Mouse (Mus musculus): ENCODE data around the gene Rere.

Rere gene

GRCm38 (mm10) chr4:150605804-150606203, 324.4 kb downstream of the Rere start:
- ATAC-seq (ENCODE audit: low TSS enrichment): no peak

- peak; percentile 25; the same call in 1 of the 2 replicates for ATAC-seq (ENCODE audit: low TSS enrichment)
These were observed 325.2 kb downstream of the Rere start for GRCm38 (mm10) chr4:150606449-150607161.

DNA sequence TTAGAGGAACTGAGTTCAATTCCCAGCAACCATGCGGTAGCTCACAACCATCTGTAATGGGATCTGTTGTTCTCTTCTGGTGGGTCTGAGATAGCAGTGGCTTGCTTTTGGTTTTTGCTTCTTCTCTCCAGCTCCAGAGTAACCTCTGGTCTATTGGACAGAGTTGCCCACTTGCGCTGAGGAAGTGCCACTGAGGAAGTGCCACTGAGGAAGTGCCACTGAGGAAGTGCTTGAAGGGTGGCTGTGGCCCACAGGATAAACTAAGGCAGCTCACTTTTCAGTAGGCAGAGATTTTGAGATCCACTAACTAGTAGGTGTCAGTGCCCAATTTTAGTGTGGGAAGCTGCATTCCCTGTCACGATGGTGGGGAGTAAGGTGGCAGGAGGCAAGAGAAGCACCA, 327.2 kb downstream of the Rere start:
- no peak for ATAC-seq (ENCODE audit: low TSS enrichment)

DNA sequence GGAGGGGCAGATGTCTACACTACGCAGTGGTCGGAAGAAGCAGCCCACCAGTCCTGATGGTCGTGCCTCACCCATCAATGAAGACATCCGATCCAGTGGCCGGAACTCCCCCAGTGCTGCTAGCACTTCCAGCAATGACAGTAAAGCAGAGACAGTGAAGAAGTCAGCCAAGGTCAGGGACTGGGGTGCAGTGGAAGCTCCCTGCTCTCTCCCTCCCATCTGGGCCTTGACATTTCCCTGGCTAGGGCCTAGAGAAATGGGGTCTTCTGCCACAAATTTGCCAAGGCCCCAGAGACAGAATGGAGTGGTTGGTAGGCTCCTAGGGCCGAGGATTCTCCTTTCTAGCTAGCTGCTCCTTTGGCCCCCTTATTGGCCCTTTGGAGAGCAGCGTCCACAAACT, 332.3 kb downstream of the Rere start:
- ATAC-seq (ENCODE audit: low TSS enrichment): no peak

DNA sequence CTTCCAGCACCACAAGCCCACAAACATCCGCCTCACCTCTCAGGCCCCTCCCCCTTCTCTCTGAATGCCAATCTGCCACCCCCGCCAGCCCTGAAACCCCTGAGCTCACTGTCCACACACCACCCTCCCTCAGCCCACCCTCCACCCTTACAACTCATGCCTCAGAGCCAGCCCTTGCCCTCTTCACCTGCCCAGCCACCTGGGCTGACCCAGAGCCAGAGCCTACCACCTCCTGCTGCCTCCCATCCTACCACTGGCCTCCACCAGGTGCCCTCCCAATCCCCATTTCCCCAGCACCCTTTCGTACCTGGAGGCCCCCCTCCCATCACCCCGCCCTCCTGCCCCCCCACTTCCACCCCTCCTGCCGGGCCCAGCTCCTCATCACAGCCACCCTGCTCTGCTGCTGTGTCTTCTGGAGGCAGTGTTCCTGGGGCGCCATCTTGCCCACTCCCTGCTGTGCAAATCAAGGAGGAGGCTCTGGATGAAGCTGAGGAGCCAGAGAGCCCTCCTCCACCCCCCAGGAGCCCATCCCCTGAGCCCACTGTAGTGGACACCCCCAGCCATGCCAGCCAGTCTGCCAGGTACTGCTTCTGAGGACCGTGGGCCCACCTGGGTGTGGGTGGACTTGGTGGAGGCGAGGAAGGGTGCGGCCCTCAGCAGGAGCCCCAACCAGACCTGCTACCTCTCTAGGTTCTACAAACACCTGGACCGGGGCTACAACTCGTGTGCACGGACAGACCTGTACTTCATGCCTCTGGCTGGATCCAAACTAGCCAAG, 334.0 kb downstream of the Rere start:
- ATAC-seq (ENCODE audit: low TSS enrichment): no peak

- no peak for ATAC-seq (ENCODE audit: low TSS enrichment)
These were observed 334.6 kb downstream of the Rere start for GRCm38 (mm10) chr4:150616029-150616420.

DNA sequence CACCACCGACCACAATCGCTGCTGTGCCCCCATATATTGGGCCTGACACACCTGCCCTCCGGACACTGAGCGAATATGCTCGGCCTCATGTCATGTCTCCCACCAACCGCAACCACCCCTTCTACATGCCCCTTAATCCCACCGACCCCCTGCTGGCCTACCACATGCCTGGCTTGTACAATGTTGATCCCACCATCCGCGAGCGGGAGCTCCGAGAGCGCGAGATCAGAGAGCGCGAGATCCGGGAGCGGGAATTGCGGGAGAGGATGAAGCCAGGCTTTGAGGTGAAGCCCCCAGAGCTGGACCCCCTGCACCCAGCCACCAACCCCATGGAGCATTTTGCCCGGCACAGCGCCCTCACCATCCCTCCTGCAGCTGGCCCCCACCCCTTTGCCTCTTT, 335.4 kb downstream of the Rere start:
- no peak for ATAC-seq (ENCODE audit: low TSS enrichment)

GRCm38 (mm10) chr4:150619011-150619410, 337.6 kb downstream of the Rere start:
- ATAC-seq (ENCODE audit: low TSS enrichment): no peak

DNA sequence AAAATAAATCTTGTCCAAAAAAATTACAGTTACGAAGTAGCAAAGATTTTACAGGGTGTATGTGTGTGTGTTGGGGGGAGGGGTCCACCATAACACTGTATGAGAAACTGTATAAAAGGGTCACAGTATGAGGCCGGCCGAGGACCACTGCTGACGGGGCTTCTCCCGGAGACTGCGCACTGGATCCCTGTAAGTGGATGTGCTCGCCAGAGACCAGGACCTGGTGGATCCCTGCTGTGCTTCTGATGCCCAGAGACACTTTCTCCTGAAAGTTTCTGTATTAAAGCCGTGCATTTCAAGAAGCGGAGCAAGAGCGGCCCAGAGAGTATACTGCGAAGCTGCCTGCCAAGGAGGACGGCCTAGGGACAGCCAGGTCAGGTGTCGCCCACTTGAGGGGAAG, 341.2 kb downstream of the Rere start:
- no peak for ATAC-seq (ENCODE audit: low TSS enrichment)

DNA sequence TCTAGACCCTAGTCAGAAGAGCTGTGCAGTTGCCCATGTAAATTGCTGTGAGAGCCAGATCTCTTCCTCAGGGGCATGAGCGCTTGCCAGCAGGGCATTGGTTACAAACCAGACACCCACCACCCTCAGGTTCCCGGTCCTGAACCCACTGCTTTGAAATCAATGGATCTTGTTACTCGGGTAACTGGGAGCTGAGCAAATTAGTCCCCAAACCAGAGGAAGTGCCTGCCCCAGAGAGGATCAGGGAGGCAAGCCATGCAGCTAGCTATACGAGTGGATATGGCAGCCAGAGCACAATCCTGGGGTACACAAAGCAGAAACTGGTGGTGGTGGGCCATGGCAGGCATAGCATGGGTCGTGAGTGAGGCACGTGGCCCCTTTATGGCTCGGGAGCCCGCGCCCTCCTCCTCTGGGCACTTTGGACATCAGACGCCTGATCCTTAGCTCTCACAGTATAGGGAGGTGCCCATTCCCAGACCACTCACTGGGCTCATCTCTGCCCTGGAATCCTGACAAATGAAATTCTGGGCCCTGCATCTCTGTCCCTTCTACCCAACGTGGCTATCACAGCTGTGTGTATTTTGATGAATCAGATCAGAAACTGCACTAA, 342.9 kb downstream of the Rere start:
- no peak for ATAC-seq (ENCODE audit: low TSS enrichment)

DNA sequence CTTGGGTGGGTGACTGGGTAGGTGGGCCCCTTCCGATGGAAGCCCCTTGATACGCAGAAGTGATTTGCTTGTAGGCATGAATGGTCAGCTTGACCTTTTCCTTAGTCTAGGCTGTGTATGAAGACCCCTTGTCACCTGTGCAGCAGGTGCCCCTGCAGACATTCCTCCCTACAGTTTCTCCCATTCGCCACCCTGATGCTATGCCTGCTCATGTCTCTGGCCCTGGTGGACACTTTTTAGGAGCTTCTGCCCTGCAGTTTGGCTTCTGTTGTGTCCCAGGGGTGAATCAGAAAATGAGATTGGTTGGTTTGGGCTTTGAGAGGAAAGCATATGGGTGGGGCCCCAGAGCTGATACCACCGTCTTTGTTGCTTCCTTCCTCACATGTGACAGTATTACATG, 343.5 kb downstream of the Rere start:
- no peak for ATAC-seq (ENCODE audit: low TSS enrichment)

DNA sequence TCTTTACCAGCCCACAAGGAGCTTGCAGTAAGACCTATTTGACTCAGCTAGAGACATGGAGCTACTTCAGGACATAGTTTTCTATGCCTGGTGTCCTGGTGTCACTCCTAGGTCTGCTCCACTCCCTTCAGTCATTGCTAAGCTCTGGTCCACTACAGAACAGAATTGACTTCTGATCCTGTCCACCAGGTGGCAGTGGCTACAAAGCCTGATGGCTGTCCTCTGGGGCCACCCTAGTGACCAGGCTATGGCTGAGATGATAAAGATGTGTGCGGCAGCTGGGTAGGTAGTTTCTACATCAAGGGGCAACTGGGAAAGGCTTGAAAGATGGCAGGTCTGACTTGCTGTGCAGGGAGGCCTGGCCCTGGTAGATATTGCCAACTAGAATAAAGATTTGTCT, 344.0 kb downstream of the Rere start:
- peak; percentile 50; the same call in 1 of the 2 replicates for ATAC-seq (ENCODE audit: low TSS enrichment)

- ATAC-seq (ENCODE audit: low TSS enrichment): 0 out of 2 replicates have a peak, but pooled peaks have one; percentile 14
These were observed 344.7 kb downstream of the Rere start for GRCm38 (mm10) chr4:150625951-150626732.

DNA sequence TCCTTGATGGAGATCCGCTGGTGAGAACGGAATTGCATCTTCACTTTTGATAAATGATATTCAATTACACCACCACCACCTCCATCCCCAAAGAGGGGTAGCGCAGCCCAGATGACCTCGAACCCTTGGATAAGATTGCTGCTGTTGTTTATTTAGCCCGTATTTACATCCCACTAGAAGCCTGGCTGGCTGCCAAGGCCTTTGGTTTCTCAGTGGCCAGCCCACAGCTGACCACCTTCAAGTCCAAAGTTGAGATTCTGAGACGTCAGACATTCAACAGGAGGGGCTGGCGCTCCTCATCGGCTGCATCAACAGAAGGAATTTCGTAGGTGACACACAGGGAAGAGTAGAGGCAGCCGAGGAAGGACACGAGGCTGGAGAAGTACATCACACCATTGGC, 347.8 kb downstream of the Rere start:
- no peak for ATAC-seq (ENCODE audit: low TSS enrichment)

DNA sequence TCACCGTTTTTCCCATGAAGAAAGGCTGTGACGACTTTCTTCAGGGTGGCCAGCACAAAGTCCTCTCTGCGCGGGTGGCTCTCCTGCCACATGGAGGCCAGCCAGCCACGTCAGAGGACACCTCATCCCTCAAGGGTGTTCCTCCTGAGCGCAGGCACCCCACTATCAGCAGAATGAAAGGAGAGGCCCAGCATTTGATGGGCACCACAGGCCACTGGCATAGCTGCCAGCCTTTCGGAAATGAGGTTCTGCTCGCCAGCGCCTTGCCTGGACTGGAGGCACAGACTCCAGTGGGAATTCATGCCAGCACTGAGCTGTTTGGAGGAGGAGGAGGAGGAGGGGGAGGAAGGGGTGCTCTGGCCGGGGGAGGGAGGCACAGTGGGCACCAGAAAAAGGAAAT, 354.1 kb downstream of the Rere start:
- no peak for ATAC-seq (ENCODE audit: low TSS enrichment)

- ATAC-seq (ENCODE audit: low TSS enrichment): no peak
These were observed 355.2 kb downstream of the Rere start for GRCm38 (mm10) chr4:150636635-150637034.

DNA sequence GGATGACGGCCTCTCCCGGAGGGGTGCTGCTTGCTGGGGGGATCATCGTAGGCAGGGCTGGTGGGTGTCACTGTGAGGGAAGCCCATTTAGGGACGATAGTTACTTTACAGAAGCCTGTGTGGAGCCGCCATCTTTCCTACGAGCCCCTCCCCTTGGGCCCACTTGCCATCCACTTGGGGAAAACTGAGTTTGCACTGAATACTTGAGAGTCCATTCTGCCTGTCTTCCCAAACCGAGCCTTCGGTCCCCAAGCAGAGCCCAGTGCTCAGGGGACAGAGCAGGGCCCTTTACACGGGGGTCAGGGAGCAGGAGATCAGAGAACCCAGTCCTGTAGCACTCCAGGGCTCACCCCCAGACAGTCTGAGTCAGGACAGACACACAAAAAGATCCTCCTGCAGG, 362.9 kb downstream of the Rere start:
- no peak for ATAC-seq (ENCODE audit: low TSS enrichment)

GRCm38 (mm10) chr4:150649327-150649726, 367.9 kb downstream of the Rere start:
- ATAC-seq (ENCODE audit: low TSS enrichment): no peak

GRCm38 (mm10) chr4:150651390-150652277, 370.2 kb downstream of the Rere start, which contains the start of gene Slc45a1:
Gene Slc45a1, minus strand, starts transcription at chr4:150652174.
- ATAC-seq (ENCODE audit: low TSS enrichment): peak; percentile 81

GRCm38 (mm10) chr4:150653072-150653599, 371.7 kb downstream of the Rere start:
- no peak for ATAC-seq (ENCODE audit: low TSS enrichment)

- ATAC-seq (ENCODE audit: low TSS enrichment): peak; percentile 62
These were observed 374.5 kb downstream of the Rere start for GRCm38 (mm10) chr4:150655989-150656388.

Measured in frontal cortex, adult (tissue).